In the genomic region with DNA sequence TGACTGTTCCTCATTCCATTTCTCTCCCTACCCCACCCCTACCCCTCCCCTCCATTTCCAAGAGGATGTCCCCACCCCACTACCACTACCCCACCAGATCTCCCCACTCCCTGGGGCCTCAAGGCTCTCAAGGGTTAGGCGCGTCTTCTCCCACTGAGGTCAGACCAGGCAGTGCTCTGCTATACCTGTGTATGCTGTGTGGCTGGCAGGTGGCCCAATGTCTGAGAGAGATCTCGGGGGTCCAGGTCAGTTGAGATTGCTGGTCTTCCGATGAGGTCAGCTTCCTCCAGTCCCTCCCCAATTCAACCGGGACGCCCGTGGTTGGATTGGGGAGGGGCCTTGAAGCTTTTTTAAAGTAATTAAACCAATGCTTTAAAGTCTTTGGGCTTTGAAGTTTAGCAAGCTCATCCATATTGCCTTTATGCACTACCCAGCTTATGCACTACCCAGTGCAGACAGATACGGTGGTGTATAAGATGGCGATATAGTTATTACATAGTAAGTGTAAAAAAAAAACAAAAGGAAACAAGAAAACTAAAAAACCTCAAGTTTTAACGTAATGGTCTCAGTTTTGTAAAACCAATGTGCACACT, we compare ENCODE assay signal across 7 mouse cellular contexts. TPM values are rescaled to one million over a fixed set of nuclear protein-coding genes. Genes with fewer than 3 reads are reported as not detected.
DNase-seq lines count a peak whose midpoint lies in the region; ATAC-seq and TF ChIP-seq lines count a peak whose summit lies in the region.

No protein-coding gene starts in this region.

- H3K27me3 ChIP-seq in lung, embryonic 16.5 days (ENCODE audit: control insufficient read depth, insufficient read depth, low read depth, low read length), result no peaks in the 10 kb centered on the region
- H3K27me3 ChIP-seq in forebrain, embryonic 12.5 days, result no peaks in the 10 kb centered on the region
- no peaks in the 10 kb centered on the region for H3K27me3 ChIP-seq in liver, embryonic 14.5 days (ENCODE audit: control insufficient read depth, insufficient read depth, low read length)

- H3K4me3 ChIP-seq in lung, embryonic 16.5 days (ENCODE audit: low read length), result peak overlapping the region; percentile 88
- peak overlapping the region; percentile 80 for H3K4me3 ChIP-seq in forebrain, embryonic 12.5 days (replicated peaks)
- peak overlapping the region; percentile 61 to 68 for H3K4me3 ChIP-seq in liver, embryonic 14.5 days (ENCODE audit: insufficient read depth in 1 of 2, low read depth in 2 of 2, low read length in 2 of 2)

- H3K4me1 ChIP-seq in lung, embryonic 16.5 days (replicated peaks; ENCODE audit: control insufficient read depth, insufficient read depth, low read length), result peaks cover 3% of the 10 kb centered on the region; the same call in 1 of the 2 replicates
- peaks cover 7% of the 10 kb centered on the region; the same call in 1 of the 2 replicates for H3K4me1 ChIP-seq in forebrain, embryonic 12.5 days
- H3K4me1 ChIP-seq in liver, embryonic 14.5 days (replicated peaks; ENCODE audit: control insufficient read depth in 2 of 2, insufficient read depth in 2 of 2, low read length in 1 of 2), result peaks cover 0 to 11% of the 10 kb centered on the region in 2 experiments; a peak in 3 of 4 replicates

- H3K27ac ChIP-seq in lung, embryonic 16.5 days (ENCODE audit: low read length), result no peak overlapping the region
- no peak overlapping the region for H3K27ac ChIP-seq in forebrain, embryonic 12.5 days
- no peak overlapping the region for H3K27ac ChIP-seq in liver, embryonic 14.5 days

- no peak for DNase-seq in lung, postnatal 4 days
- DNase-seq in cerebellum, adult 18-20 months, result peak; percentile 24 to 36
- DNase-seq in liver, embryonic 14.5 days (ENCODE audit: low read depth in 3 of 3, low spot score in 3 of 3), result no peak
- DNase-seq in ovary, postnatal 10 days (ENCODE audit: low spot score), result no peak
- DNase-seq in embryo, embryonic 11 days, result no peak

- H3K4me2 ChIP-seq in lung, embryonic 16.5 days (ENCODE audit: low read depth, low read length), result peak overlapping the region; percentile 76
- H3K4me2 ChIP-seq in forebrain, embryonic 12.5 days, result peak overlapping the region; percentile 68
- H3K4me2 ChIP-seq in liver, embryonic 14.5 days (ENCODE audit: low read depth), result peak overlapping the region; percentile 78

- H3K9me3 ChIP-seq in lung, embryonic 16.5 days (ENCODE audit: control insufficient read depth, low read length), result peaks cover 2% of the 10 kb centered on the region; the same call in 1 of the 2 replicates
- H3K9me3 ChIP-seq in forebrain, embryonic 12.5 days, result no peaks in the 10 kb centered on the region
- no peaks in the 10 kb centered on the region for H3K9me3 ChIP-seq in liver, embryonic 14.5 days (ENCODE audit: control insufficient read depth, low read length)

- 0 out of 2 replicates have a peak, but pooled peaks have one; percentile 24 for ATAC-seq in lung, embryonic 16.5 days (ENCODE audit: low read depth)
- ATAC-seq in forebrain, embryonic 12.5 days (ENCODE audit: low FRiP score), result no peak
- no peak for ATAC-seq in liver, embryonic 14.5 days (ENCODE audit: insufficient read depth)

- no peak for TF ChIP-seq EP300 in liver, embryonic 14.5 days (IDR thresholded peaks at IDR 0.05; ENCODE audit: low read depth)

- no peak overlapping the region; the same call in 1 of the 2 replicates for H3K9ac ChIP-seq in lung, embryonic 16.5 days (ENCODE audit: low read length)
- no peak overlapping the region for H3K9ac ChIP-seq in forebrain, embryonic 12.5 days
- peak overlapping the region; percentile 68; the same call in 1 of the 2 replicates for H3K9ac ChIP-seq in liver, embryonic 14.5 days (replicated peaks)

- H3K36me3 ChIP-seq in lung, embryonic 16.5 days (ENCODE audit: control insufficient read depth, insufficient read depth, low read length), result no peaks in the 10 kb centered on the region
- H3K36me3 ChIP-seq in forebrain, embryonic 12.5 days (replicated peaks), result no peaks in the 10 kb centered on the region
- H3K36me3 ChIP-seq in liver, embryonic 14.5 days (replicated peaks; ENCODE audit: control insufficient read depth, insufficient read depth, low read depth), result no peaks in the 10 kb centered on the region

- no peak for TF ChIP-seq CTCF in liver, embryonic 14.5 days (IDR thresholded peaks at IDR 0.05; ENCODE audit: low read depth)

- 77% methylated on average over 10 of the region's 10 CpGs for WGBS in lung, embryonic 16.5 days
- WGBS in forebrain, embryonic 12.5 days, result 73% methylated on average over 10 of the region's 10 CpGs
- 70% methylated on average over 10 of the region's 10 CpGs for WGBS in liver, embryonic 14.5 days (ENCODE audit: insufficient replicate concordance)

RNA-seq across cellular contexts. Expression of a gene that starts 0.5 kb away (rescaled TPM):
- polyA plus RNA-seq in lung, embryonic 16.5 days (2015; fragmentation: Nextera tagmentation; extraction: Ambion mirVana), result 114 and 119 TPM in 2 replicates
- 110 and 111 TPM in 2 replicates for polyA plus RNA-seq in forebrain, embryonic 12.5 days (2016; fragmentation: Nextera tagmentation; extraction: Ambion mirVana)
- 8.8 and 10.7 TPM in 2 replicates for polyA plus RNA-seq in liver, embryonic 14.5 days (2012; rRNA removed)
- polyA plus RNA-seq in liver, embryonic 14.5 days (2014; fragmentation: Nextera tagmentation; extraction: Ambion mirVana), result 30.2 and 30.9 TPM in 2 replicates

RNA-seq across cellular contexts. Expression of a gene that starts 31.4 kb away (rescaled TPM):
- 7.6 and 9.3 TPM in 2 replicates for polyA plus RNA-seq in lung, embryonic 16.5 days (2015; fragmentation: Nextera tagmentation; extraction: Ambion mirVana)
- 6.7 and 8.2 TPM in 2 replicates for polyA plus RNA-seq in forebrain, embryonic 12.5 days (2016; fragmentation: Nextera tagmentation; extraction: Ambion mirVana)
- polyA plus RNA-seq in liver, embryonic 14.5 days (2012; rRNA removed), result not detected in 2 replicates
- polyA plus RNA-seq in liver, embryonic 14.5 days (2014; fragmentation: Nextera tagmentation; extraction: Ambion mirVana), result 4.4 and 5.1 TPM in 2 replicates

RNA-seq across cellular contexts. Expression of a gene that starts 39.6 kb away (rescaled TPM):
- 7.5 and 14.4 TPM in 2 replicates for polyA plus RNA-seq in lung, embryonic 16.5 days (2015; fragmentation: Nextera tagmentation; extraction: Ambion mirVana)
- 5.2 and 8.5 TPM in 2 replicates for polyA plus RNA-seq in forebrain, embryonic 12.5 days (2016; fragmentation: Nextera tagmentation; extraction: Ambion mirVana)
- polyA plus RNA-seq in liver, embryonic 14.5 days (2012; rRNA removed), result 1.4 and 2.4 TPM in 2 replicates
- 5.4 and 7.1 TPM in 2 replicates for polyA plus RNA-seq in liver, embryonic 14.5 days (2014; fragmentation: Nextera tagmentation; extraction: Ambion mirVana)

RNA-seq across cellular contexts. Expression of a gene that starts 47.5 kb away (rescaled TPM):
- polyA plus RNA-seq in lung, embryonic 16.5 days (2015; fragmentation: Nextera tagmentation; extraction: Ambion mirVana), result 43.5 and 46.9 TPM in 2 replicates
- polyA plus RNA-seq in forebrain, embryonic 12.5 days (2016; fragmentation: Nextera tagmentation; extraction: Ambion mirVana), result 10.0 and 10.5 TPM in 2 replicates
- 6.2 and 11.1 TPM in 2 replicates for polyA plus RNA-seq in liver, embryonic 14.5 days (2012; rRNA removed)
- 14.8 and 16.0 TPM in 2 replicates for polyA plus RNA-seq in liver, embryonic 14.5 days (2014; fragmentation: Nextera tagmentation; extraction: Ambion mirVana)

Comparison
In these comparisons a context has a peak if more than half of its experiments do, and no peak if none do; other contexts are left out.
1. DNase-seq: peak in cerebellum, adult 18-20 months (2 of 2); none in lung, postnatal 4 days (0 of 2), liver, embryonic 14.5 days (0 of 3), ovary, postnatal 10 days (single experiment) and embryo, embryonic 11 days (single experiment).
2. Peak in every context shown above with its lines, with median percentiles within 50 percentile points of each other: H3K4me2 ChIP-seq and H3K4me3 ChIP-seq.